Mouse (Mus musculus): ENCODE measurements around the gene Fat4.

Gene Fat4

GRCm38 (mm10) chr3:38962328-38962727 is 75.6 kb downstream of the Fat4 start:
- no peak for DNase-seq (ENCODE audit: low read depth, low spot score)

DNA sequence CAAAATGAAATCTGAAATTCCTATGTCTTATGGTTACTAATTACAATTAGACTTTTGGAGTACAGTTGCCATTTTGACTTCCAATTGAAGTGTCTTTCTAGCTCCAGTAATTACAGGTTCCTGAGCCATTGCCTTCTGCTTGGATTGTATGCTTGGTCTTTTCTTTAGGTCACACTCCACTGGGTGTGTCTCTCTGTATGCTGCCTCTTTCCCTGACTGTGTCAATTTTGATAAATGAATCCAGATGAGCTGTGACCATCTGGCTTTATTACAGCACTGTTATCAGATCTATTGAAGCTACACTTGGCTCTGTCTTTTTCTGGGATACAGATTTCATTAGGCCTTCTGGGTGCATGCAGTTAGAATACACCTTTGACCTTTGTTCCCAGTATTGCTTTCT is 80.7 kb downstream of the Fat4 start:
- no peak for DNase-seq (ENCODE audit: low read depth, low spot score)

DNA sequence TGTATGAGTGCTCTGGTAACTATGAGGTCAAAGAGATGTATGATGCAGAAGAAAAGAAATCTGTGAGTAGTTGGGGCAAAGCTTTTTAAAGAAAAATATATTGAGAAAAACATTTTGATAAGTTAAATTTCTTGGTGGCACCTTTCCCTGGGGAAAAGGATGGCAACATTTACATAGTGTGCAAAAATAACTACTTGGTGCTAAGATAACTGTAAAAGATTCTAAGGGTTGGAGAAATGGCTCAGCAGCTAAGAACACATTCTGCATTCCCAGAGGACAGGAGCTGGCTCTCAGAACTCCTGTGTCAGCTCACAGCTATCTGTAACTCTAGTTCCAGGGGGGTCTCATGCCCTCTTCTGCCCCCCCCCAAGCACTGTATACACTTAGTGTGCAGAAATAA is 99.6 kb downstream of the Fat4 start:
- DNase-seq (ENCODE audit: low read depth, low spot score), result no peak

- DNase-seq (ENCODE audit: low read depth, low spot score), result no peak
Observed at GRCm38 (mm10) chr3:38989181-38989580, 102.4 kb downstream of the Fat4 start.

DNA sequence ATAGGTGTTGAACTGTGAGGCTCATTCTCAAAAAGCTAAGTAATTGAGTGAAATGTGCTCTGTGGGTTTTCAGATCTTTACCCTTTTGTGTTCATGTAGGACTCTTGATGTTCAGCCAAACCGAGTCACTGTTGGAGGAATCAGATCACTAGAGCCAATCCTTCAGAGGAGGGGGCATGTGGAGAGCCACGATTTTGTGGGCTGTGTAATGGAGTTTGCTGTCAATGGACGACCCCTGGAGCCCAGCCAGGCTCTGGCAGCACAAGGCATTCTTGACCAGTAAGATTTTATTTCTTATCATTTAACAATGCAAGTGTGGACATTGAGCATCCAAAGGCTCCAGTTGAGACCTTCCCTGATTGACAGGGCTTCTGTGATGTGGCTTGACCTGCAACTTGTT is 113.3 kb downstream of the Fat4 start:
- no peak for DNase-seq (ENCODE audit: low read depth, low spot score)

DNA sequence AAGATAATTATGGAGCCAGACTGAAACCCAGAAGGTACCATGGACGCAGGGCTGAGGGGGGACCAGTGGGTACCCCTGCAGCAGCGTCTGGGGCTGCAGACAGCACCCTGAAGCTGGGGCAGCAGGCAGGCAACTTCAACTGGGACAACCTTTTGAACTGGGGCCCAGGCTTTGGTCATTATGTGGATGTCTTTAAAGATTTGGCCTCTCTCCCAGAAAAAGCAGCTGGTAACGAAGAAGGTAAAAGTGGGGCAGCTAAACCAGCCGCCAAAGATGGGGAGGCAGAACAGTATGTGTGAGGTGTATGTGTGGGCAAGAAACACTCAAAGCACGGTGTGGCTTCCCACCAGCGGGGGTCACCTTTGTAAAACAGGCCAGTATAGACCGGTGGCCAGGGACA is 123.8 kb downstream of the Fat4 start:
- no peak for DNase-seq (ENCODE audit: low read depth, low spot score)

GRCm38 (mm10) chr3:39017633-39018032 is 130.9 kb downstream of the Fat4 start:
- DNase-seq (ENCODE audit: low read depth, low spot score), result no peak

- DNase-seq (ENCODE audit: low read depth, low spot score), result no peak
Observed at GRCm38 (mm10) chr3:39036113-39036512, 149.4 kb downstream of the Fat4 start.

GRCm38 (mm10) chr3:39046425-39046824 is 159.7 kb downstream of the Fat4 start:
- no peak for DNase-seq (ENCODE audit: low read depth, low spot score)

DNA sequence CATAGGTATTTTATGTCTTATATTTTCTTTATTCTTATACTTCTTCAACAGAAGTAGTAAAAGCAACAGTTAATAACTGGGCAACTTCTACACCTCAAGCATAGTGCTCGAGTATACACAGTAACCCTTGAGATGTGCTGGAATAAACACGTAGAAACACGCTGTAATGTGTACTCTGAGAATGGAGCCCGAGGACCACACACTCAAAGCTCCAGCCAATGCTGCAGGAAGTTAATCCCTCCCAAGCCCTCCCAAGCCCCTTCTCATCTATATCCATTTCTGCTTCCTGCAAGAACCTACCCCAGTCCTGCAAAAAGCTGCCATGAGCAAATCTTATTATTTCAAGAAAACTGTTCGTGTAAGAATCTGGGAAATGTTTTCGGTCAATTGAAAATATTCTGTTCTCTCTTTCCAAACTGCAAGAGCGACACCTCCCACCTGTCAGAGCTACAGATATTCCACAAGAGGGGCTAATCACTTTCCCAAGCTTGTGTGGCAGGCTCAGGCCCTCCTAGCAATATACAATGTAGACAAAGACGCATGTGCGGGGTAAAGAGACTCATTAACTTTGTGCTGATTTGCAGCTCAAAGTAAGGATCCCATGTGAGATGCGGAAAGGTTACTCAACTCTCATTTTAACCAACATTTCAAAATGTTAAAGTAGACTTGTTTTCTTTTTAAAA is 161.0 kb downstream of the Fat4 start:
- no peak for DNase-seq (ENCODE audit: low read depth, low spot score)

GRCm38 (mm10) chr3:39048304-39048667 is 161.5 kb downstream of the Fat4 start:
- DNase-seq (ENCODE audit: low read depth, low spot score), result no peak

GRCm38 (mm10) chr3:39050130-39050529 is 163.4 kb downstream of the Fat4 start:
- no peak for DNase-seq (ENCODE audit: low read depth, low spot score)

DNA sequence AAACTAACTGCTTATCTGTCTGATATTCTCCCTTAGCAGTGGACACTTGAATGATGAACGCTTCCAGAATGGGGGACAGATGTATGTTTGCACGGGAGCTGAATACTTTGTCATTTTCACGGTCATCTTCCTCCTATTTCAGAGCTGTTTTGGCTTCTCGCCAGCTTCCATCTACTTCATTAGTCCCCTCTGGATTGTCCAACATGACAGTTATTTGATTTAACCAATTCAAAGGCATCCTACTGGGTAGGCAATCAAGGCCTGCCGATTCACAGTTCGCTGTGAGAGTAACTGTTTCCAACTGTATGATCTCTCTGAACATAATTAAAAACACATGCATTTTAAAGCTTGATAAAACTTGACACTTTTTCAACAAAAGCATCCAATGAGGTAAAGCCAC is 166.3 kb downstream of the Fat4 start:
- DNase-seq (ENCODE audit: low read depth, low spot score), result no peak

All from ES-CJ7 (cell line).